24 mouse cellular contexts compared by ENCODE assay signal in the genomic region with DNA sequence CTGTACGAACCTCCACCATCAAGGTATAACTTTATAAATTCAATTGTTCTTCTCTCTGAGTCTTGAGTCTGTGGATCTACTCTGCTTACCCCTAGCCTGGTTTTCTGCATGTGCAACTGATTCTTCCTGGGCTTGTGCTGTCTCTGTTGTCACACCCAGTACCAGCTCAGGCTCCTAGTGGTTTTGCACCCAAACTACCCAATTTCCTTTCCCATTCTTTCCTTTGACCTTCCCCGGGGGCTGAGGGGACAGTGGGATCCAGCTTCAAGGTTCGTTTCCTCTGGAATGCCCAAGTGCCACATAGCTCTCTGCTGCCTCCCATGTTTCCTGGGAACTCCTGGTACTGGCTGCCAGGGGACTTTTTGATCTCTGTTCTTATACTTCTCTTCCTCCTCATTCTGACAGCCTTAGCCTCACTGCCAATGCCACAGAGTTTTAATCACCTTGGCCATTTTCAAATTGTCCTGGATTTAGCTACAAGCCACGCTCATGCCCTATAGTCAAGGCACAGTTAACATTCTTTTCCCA. TPM values are rescaled to one million over a fixed set of nuclear protein-coding genes. Genes with fewer than 3 reads are reported as not detected.
DNase-seq lines count a peak whose midpoint lies in the region; ATAC-seq and TF ChIP-seq lines count a peak whose summit lies in the region.
"Had no signal": no experiment of that assay in that cellular context is flagged by ENCODE, and none has a peak within 500 bp of the region (broad histone marks: within the 10 kb centered on the region; RNA-seq: fewer than 3 reads in every experiment).

No protein-coding gene starts in this region.

- TF ChIP-seq CTCF in kidney, postnatal 0 days (IDR thresholded peaks at IDR 0.05; ENCODE audit: low read depth): peak; percentile 29; the same call in 1 of the 2 replicates

- no peak overlapping the region for H3K9ac ChIP-seq in kidney, postnatal 0 days (ENCODE audit: low read depth, low read length)
- H3K9ac ChIP-seq in kidney, embryonic 15.5 days: no peak overlapping the region
- no peak overlapping the region for H3K9ac ChIP-seq in midbrain, embryonic 11.5 days (ENCODE audit: low read length)
- no peak overlapping the region for H3K9ac ChIP-seq in midbrain, embryonic 16.5 days (ENCODE audit: low read depth, low read length)
- H3K9ac ChIP-seq: embryonic facial prominence, embryonic 13.5 days; forebrain, embryonic 13.5 days; heart, embryonic 12.5 days; midbrain, embryonic 13.5 days; neural tube, embryonic 13.5 days had no signal

- no peak overlapping the region for H3K4me2 ChIP-seq in kidney, postnatal 0 days (ENCODE audit: low read length)
- H3K4me2 ChIP-seq in kidney, embryonic 15.5 days: no peak overlapping the region
- no peak overlapping the region for H3K4me2 ChIP-seq in midbrain, embryonic 11.5 days
- no peak overlapping the region for H3K4me2 ChIP-seq in midbrain, embryonic 16.5 days (ENCODE audit: low read length)
- H3K4me2 ChIP-seq: embryonic facial prominence, embryonic 13.5 days; forebrain, embryonic 13.5 days; heart, embryonic 12.5 days; midbrain, embryonic 13.5 days; neural tube, embryonic 13.5 days had no signal

- no peaks in the 10 kb centered on the region for H3K4me1 ChIP-seq in kidney, postnatal 0 days (replicated peaks; ENCODE audit: insufficient read depth, low read length)
- H3K4me1 ChIP-seq in kidney, embryonic 15.5 days: no peaks in the 10 kb centered on the region
- no peaks in the 10 kb centered on the region for H3K4me1 ChIP-seq in midbrain, embryonic 11.5 days (ENCODE audit: control insufficient read depth, insufficient read depth, low read length)
- H3K4me1 ChIP-seq in midbrain, embryonic 16.5 days (ENCODE audit: control insufficient read depth, insufficient read depth, low read length): no peaks in the 10 kb centered on the region
- H3K4me1 ChIP-seq: embryonic facial prominence, embryonic 13.5 days; forebrain, embryonic 13.5 days; heart, embryonic 12.5 days; midbrain, embryonic 13.5 days; neural tube, embryonic 13.5 days had no signal

- no peak overlapping the region for H3K27ac ChIP-seq in kidney, postnatal 0 days
- H3K27ac ChIP-seq in kidney, embryonic 15.5 days: no peak overlapping the region
- H3K27ac ChIP-seq in midbrain, embryonic 11.5 days (ENCODE audit: low read depth, low read length): no peak overlapping the region
- H3K27ac ChIP-seq in midbrain, embryonic 16.5 days (ENCODE audit: low read length): no peak overlapping the region
- H3K27ac ChIP-seq: embryonic facial prominence, embryonic 13.5 days; forebrain, embryonic 13.5 days; midbrain, embryonic 13.5 days; neural tube, embryonic 13.5 days had no signal

- no peaks in the 10 kb centered on the region for H3K36me3 ChIP-seq in kidney, postnatal 0 days (ENCODE audit: insufficient read depth, low read length)
- H3K36me3 ChIP-seq in kidney, embryonic 15.5 days: no peaks in the 10 kb centered on the region
- H3K36me3 ChIP-seq in midbrain, embryonic 11.5 days (ENCODE audit: control insufficient read depth, insufficient read depth, low read length): no peaks in the 10 kb centered on the region
- H3K36me3 ChIP-seq in midbrain, embryonic 16.5 days (ENCODE audit: control insufficient read depth, insufficient read depth, low read length): peaks cover 7% of the 10 kb centered on the region
- H3K36me3 ChIP-seq: embryonic facial prominence, embryonic 13.5 days; heart, embryonic 12.5 days; neural tube, embryonic 13.5 days had no signal

- WGBS in kidney, postnatal 0 days: 58% methylated on average over 4 of the region's 4 CpGs
- 54% methylated on average over 4 of the region's 4 CpGs for WGBS in kidney, embryonic 15.5 days
- WGBS in midbrain, embryonic 11.5 days: 65% methylated on average over 4 of the region's 4 CpGs
- WGBS in midbrain, embryonic 16.5 days: 70% methylated on average over 4 of the region's 4 CpGs

- H3K4me3 ChIP-seq in kidney, postnatal 0 days (replicated peaks; ENCODE audit: low read depth, low read length): no peak overlapping the region
- H3K4me3 ChIP-seq in kidney, embryonic 15.5 days (replicated peaks): no peak overlapping the region
- no peak overlapping the region for H3K4me3 ChIP-seq in midbrain, embryonic 11.5 days (ENCODE audit: low read depth, low read length)
- H3K4me3 ChIP-seq in midbrain, embryonic 16.5 days (ENCODE audit: low read depth, low read length): no peak overlapping the region
- H3K4me3 ChIP-seq: embryonic facial prominence, embryonic 13.5 days; erythroblast, embryonic 14.5 days; forebrain, embryonic 13.5 days; heart, embryonic 12.5 days; midbrain, embryonic 13.5 days; myocyte; neural tube, embryonic 13.5 days had no signal

- no peak for DNase-seq in frontal cortex, postnatal 25 days (ENCODE audit: low spot score in 2 of 2)
- DNase-seq in kidney, postnatal 0 days (ENCODE audit: low spot score): peak; percentile 28
- peak; percentile 69 for DNase-seq in midbrain, embryonic 11.5 days (ENCODE audit: low spot score, missing footprints)
- no peak for DNase-seq in urinary bladder, adult 2 months (ENCODE audit: low spot score)
- DNase-seq: adrenal gland, adult 2 months; cerebellum, adult 2 months; cerebellum, postnatal 25 days; embryo, embryonic 11 days; heart, postnatal 10 days; kidney, adult 9 months; retina, postnatal 1 day; right cerebral cortex, postnatal 25 days; spleen, adult 18-20 months; thymus, postnatal 14 days had no signal

- ATAC-seq in frontal cortex, adult (ENCODE audit: low TSS enrichment): peak; percentile 53; the same call in 1 of the 2 replicates
- ATAC-seq in kidney, postnatal 0 days (replicated peaks; ENCODE audit: low FRiP score, low read depth): no peak
- ATAC-seq in kidney, embryonic 15.5 days (replicated peaks; ENCODE audit: low FRiP score): no peak
- ATAC-seq in midbrain, embryonic 11.5 days (ENCODE audit: low FRiP score): no peak
- ATAC-seq in midbrain, embryonic 16.5 days: no peak
- ATAC-seq: forebrain, embryonic 13.5 days; midbrain, embryonic 13.5 days had no signal

- no peaks in the 10 kb centered on the region for H3K9me3 ChIP-seq in kidney, postnatal 0 days (replicated peaks; ENCODE audit: low read length)
- no peaks in the 10 kb centered on the region for H3K9me3 ChIP-seq in kidney, embryonic 15.5 days (replicated peaks)
- no peaks in the 10 kb centered on the region for H3K9me3 ChIP-seq in midbrain, embryonic 11.5 days (ENCODE audit: control insufficient read depth, low read length)
- no peaks in the 10 kb centered on the region for H3K9me3 ChIP-seq in midbrain, embryonic 16.5 days (replicated peaks; ENCODE audit: control insufficient read depth, low read length, poor library complexity, severe bottlenecking)
- H3K9me3 ChIP-seq: embryonic facial prominence, embryonic 13.5 days; forebrain, embryonic 13.5 days; heart, embryonic 12.5 days; midbrain, embryonic 13.5 days; neural tube, embryonic 13.5 days had no signal

- no peaks in the 10 kb centered on the region for H3K27me3 ChIP-seq in kidney, postnatal 0 days (ENCODE audit: insufficient read depth, low read length)
- H3K27me3 ChIP-seq in kidney, embryonic 15.5 days: no peaks in the 10 kb centered on the region
- no peaks in the 10 kb centered on the region for H3K27me3 ChIP-seq in midbrain, embryonic 11.5 days (ENCODE audit: control insufficient read depth, insufficient read depth, low read length)
- no peaks in the 10 kb centered on the region for H3K27me3 ChIP-seq in midbrain, embryonic 16.5 days (ENCODE audit: control insufficient read depth, insufficient read depth, low read depth, low read length)
- H3K27me3 ChIP-seq: embryonic facial prominence, embryonic 13.5 days; forebrain, embryonic 13.5 days; midbrain, embryonic 13.5 days; neural tube, embryonic 13.5 days had no signal

RNA-seq across cellular contexts. Expression of gene Ddx20, which starts 20.3 kb away (rescaled TPM):
- polyA plus RNA-seq in kidney, postnatal 0 days (2015; fragmentation: Nextera tagmentation; extraction: Ambion mirVana): 25.2 and 26.0 TPM in 2 replicates
- polyA plus RNA-seq in kidney, embryonic 15.5 days (2015; fragmentation: Nextera tagmentation; extraction: Ambion mirVana): 38.0 and 38.7 TPM in 2 replicates
- 46.3 and 52.7 TPM in 2 replicates for polyA plus RNA-seq in midbrain, embryonic 11.5 days (2014; fragmentation: Nextera tagmentation; extraction: Ambion mirVana)
- polyA plus RNA-seq in midbrain, embryonic 16.5 days (2015; fragmentation: Nextera tagmentation; extraction: Ambion mirVana): 24.6 and 27.1 TPM in 2 replicates
- polyA plus RNA-seq in urinary bladder, adult 2 months (2012; rRNA removed): 10.4 and 10.8 TPM in 2 replicates

RNA-seq across cellular contexts. Expression of gene Inka2, which starts 37.3 kb away (rescaled TPM):
- polyA plus RNA-seq in kidney, postnatal 0 days (2015; fragmentation: Nextera tagmentation; extraction: Ambion mirVana): 0.67 and 0.85 TPM in 2 replicates
- 1.4 and 1.7 TPM in 2 replicates for polyA plus RNA-seq in kidney, embryonic 15.5 days (2015; fragmentation: Nextera tagmentation; extraction: Ambion mirVana)
- polyA plus RNA-seq in midbrain, embryonic 11.5 days (2014; fragmentation: Nextera tagmentation; extraction: Ambion mirVana): 0.34 and 0.56 TPM in 2 replicates
- polyA plus RNA-seq in midbrain, embryonic 16.5 days (2015; fragmentation: Nextera tagmentation; extraction: Ambion mirVana): 5.5 and 7.0 TPM in 2 replicates
- 19.8 and 27.1 TPM in 2 replicates for polyA plus RNA-seq in urinary bladder, adult 2 months (2012; rRNA removed)

Comparison
In these comparisons a context has a peak if more than half of its experiments do, and no peak if none do; other contexts are left out.
1. DNase-seq: peak in kidney, postnatal 0 days (single experiment) and midbrain, embryonic 11.5 days (single experiment); none in frontal cortex, postnatal 25 days (0 of 2) and urinary bladder, adult 2 months (single experiment).